Comparison of ENCODE assay signal across 8 mouse cellular contexts in genomic region chr5:18358191-18358590, GRCm38 (mm10). TPM values are rescaled to one million over a fixed set of nuclear protein-coding genes. Genes with fewer than 3 reads are reported as not detected.
DNase-seq lines count a peak whose midpoint lies in the region; ATAC-seq and TF ChIP-seq lines count a peak whose summit lies in the region.

No protein-coding gene starts in this region.

- no peak overlapping the region for H3K27ac ChIP-seq in neural tube, embryonic 11.5 days (ENCODE audit: low read depth, low read length)
- H3K27ac ChIP-seq in kidney, embryonic 16.5 days (ENCODE audit: low read length) = no peak overlapping the region
- H3K27ac ChIP-seq in thymus, adult 2 months (ENCODE audit: control insufficient read depth, insufficient read depth, low read length) = no peak overlapping the region

- H3K9ac ChIP-seq in neural tube, embryonic 11.5 days (ENCODE audit: low read length) = no peak overlapping the region
- H3K9ac ChIP-seq in kidney, embryonic 16.5 days (replicated peaks; ENCODE audit: low read length) = no peak overlapping the region

- H3K4me3 ChIP-seq in neural tube, embryonic 11.5 days (ENCODE audit: low read depth, low read length) = no peak overlapping the region
- peak overlapping the region; percentile 90 for H3K4me3 ChIP-seq in kidney, embryonic 16.5 days (ENCODE audit: low read length)
- no peak overlapping the region for H3K4me3 ChIP-seq in thymus, adult 2 months (ENCODE audit: control insufficient read depth, insufficient read depth, low read length)

- no peaks in the 10 kb centered on the region for H3K4me1 ChIP-seq in neural tube, embryonic 11.5 days (ENCODE audit: control insufficient read depth, insufficient read depth, low read length)
- peaks cover 15% of the 10 kb centered on the region; the same call in 1 of the 2 replicates for H3K4me1 ChIP-seq in kidney, embryonic 16.5 days (ENCODE audit: insufficient read depth, low read length)
- H3K4me1 ChIP-seq in thymus, adult 2 months (replicated peaks; ENCODE audit: control insufficient read depth, insufficient read depth, low read length) = no peaks in the 10 kb centered on the region

- TF ChIP-seq POLR2A in thymus, adult 2 months (IDR thresholded peaks at IDR 0.05; ENCODE audit: control insufficient read depth, extremely low read depth, insufficient read depth, low read length, poor library complexity) = no peak

- no peak for ATAC-seq in neural tube, embryonic 11.5 days (ENCODE audit: insufficient read depth, low FRiP score, low TSS enrichment)
- ATAC-seq in granulocyte monocyte progenitor cell, adult 5-6 weeks (replicated peaks; ENCODE audit: poor library complexity, severe bottlenecking) = peak; percentile 20; the same call in 1 of the 2 replicates
- no peak for ATAC-seq in kidney, embryonic 16.5 days (ENCODE audit: low FRiP score, low TSS enrichment)

- TF ChIP-seq CTCF in thymus, adult 2 months (IDR thresholded peaks at IDR 0.05; ENCODE audit: borderline replicate concordance, control insufficient read depth, extremely low read depth, insufficient read depth, low read length, poor library complexity) = no peak

- 23% methylated on average over 3 of the region's 3 CpGs for WGBS in neural tube, embryonic 11.5 days
- WGBS in kidney, embryonic 16.5 days = 24% methylated on average over 3 of the region's 3 CpGs
- WGBS in thymus, adult 2 months = 21% methylated on average over 3 of the region's 3 CpGs

- no peak overlapping the region for H3K4me2 ChIP-seq in neural tube, embryonic 11.5 days (ENCODE audit: low read depth)
- peak overlapping the region; percentile 91 for H3K4me2 ChIP-seq in kidney, embryonic 16.5 days (replicated peaks; ENCODE audit: low read depth, low read length)

- H3K9me3 ChIP-seq in neural tube, embryonic 11.5 days (ENCODE audit: control insufficient read depth, low read length) = no peaks in the 10 kb centered on the region
- H3K9me3 ChIP-seq in kidney, embryonic 16.5 days (ENCODE audit: low read length) = peaks cover 1% of the 10 kb centered on the region; the same call in 1 of the 2 replicates

- no peaks in the 10 kb centered on the region for H3K36me3 ChIP-seq in neural tube, embryonic 11.5 days (ENCODE audit: control insufficient read depth, insufficient read depth, low read length)
- H3K36me3 ChIP-seq in kidney, embryonic 16.5 days (ENCODE audit: insufficient read depth, low read length) = no peaks in the 10 kb centered on the region
- H3K36me3 ChIP-seq in thymus, adult 2 months (ENCODE audit: control insufficient read depth, insufficient read depth, low read length) = no peaks in the 10 kb centered on the region

- DNase-seq in neural tube, embryonic 11.5 days (ENCODE audit: low spot score) = peak; percentile 44
- DNase-seq in neural tube, embryonic 10.5 days (ENCODE audit: extremely low spot score, low spot score) = no peak
- DNase-seq in cerebellum, adult 8-10 months = peak; percentile 65
- DNase-seq in lung, postnatal 4 days = peak; percentile 29 to 65
- DNase-seq in B cell, adult 2 months = no peak
- DNase-seq in thymus, adult 2 months = no peak

- H3K27me3 ChIP-seq in neural tube, embryonic 11.5 days (ENCODE audit: control insufficient read depth, insufficient read depth, low read length) = no peaks in the 10 kb centered on the region
- no peaks in the 10 kb centered on the region for H3K27me3 ChIP-seq in kidney, embryonic 16.5 days (ENCODE audit: insufficient read depth, low read length)
- peaks cover 4% of the 10 kb centered on the region; the same call in 1 of the 2 replicates for H3K27me3 ChIP-seq in thymus, adult 2 months (ENCODE audit: control insufficient read depth, insufficient read depth, low read length)

RNA-seq across cellular contexts. Expression of gene Gnai1, which starts 2.0 kb away (rescaled TPM):
- polyA plus RNA-seq in neural tube, embryonic 11.5 days (2014; fragmentation: Nextera tagmentation; extraction: Ambion mirVana) = 26.0 and 26.2 TPM in 2 replicates
- total RNA-seq in granulocyte monocyte progenitor cell, adult 5-6 weeks (2014; fragmentation: Nextera tagmentation) = not detected in 2 replicates
- total RNA-seq in granulocyte monocyte progenitor cell, adult 5-6 weeks (2017) = not detected in 2 replicates
- polyA plus RNA-seq in kidney, embryonic 16.5 days (2015; fragmentation: Nextera tagmentation; extraction: Ambion mirVana) = 42.9 and 48.2 TPM in 2 replicates
- 1.2 TPM in 2 replicates for polyA plus RNA-seq in thymus, adult 2 months (2012; rRNA removed)

Comparison
In these comparisons a context has a peak if more than half of its experiments do, and no peak if none do; other contexts are left out.
1. DNase-seq: peak in neural tube, embryonic 11.5 days (single experiment), cerebellum, adult 8-10 months (single experiment) and lung, postnatal 4 days (2 of 2); none in neural tube, embryonic 10.5 days (single experiment), B cell, adult 2 months (0 of 2) and thymus, adult 2 months (single experiment).
2. RNA of gene Gnai1, which starts 2.0 kb away (polyA plus RNA-seq): 42.9 to 48.2 TPM in kidney, embryonic 16.5 days and 26.0 to 26.2 TPM in neural tube, embryonic 11.5 days; 1.2 TPM in thymus, adult 2 months; every median in the first group is over 10 times any median in the second.